8 mouse cellular contexts compared by ENCODE assay signal in the genomic region with DNA sequence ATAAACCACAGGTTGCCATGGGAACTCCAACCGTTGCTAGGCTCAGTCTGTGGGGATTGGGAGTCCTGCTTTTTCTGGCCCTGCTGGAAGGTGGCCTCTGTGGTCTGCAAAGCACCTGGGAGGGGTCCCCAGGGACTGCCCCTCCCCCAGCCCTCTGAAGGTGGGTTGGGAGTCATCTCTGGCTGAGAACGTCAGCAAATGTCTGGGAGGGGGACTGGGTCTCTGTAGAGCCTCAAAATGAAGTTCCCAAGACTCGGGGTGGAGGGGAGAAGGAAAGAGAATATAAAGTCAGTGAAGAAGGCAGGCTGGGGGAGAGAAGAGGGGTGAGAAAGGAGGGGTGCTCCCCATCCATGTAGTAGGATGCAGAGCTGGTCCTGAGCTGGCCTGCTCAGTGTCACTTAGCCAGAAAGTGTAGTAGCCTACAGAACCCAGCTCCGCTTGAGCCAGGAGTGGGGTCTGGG. TPM values are rescaled to one million over a fixed set of nuclear protein-coding genes. Genes with fewer than 3 reads are reported as not detected.
A peak's percentile ranks its signal among the peaks of the same experiment; 100 is the strongest.
DNase-seq lines count a peak whose midpoint lies in the region; ATAC-seq lines count a peak whose summit lies in the region.

No protein-coding gene starts in this region.

- no peak for ATAC-seq in liver, embryonic 12.5 days
- peak; percentile 69; the same call in 1 of the 2 replicates for ATAC-seq in embryonic facial prominence, embryonic 13.5 days (ENCODE audit: insufficient number of reproducible peaks, insufficient read depth, low FRiP score, low TSS enrichment, low read depth)
- ATAC-seq in kidney, embryonic 15.5 days (replicated peaks; ENCODE audit: low FRiP score), result peak; percentile 77
- no peak for ATAC-seq in limb, embryonic 15.5 days (ENCODE audit: insufficient number of reproducible peaks, low FRiP score, low TSS enrichment, low read depth)

- no peak overlapping the region for H3K4me2 ChIP-seq in liver, embryonic 12.5 days
- H3K4me2 ChIP-seq in embryonic facial prominence, embryonic 13.5 days, result peak overlapping the region; percentile 42
- H3K4me2 ChIP-seq in kidney, embryonic 15.5 days, result peak overlapping the region; percentile 33
- H3K4me2 ChIP-seq in limb, embryonic 15.5 days, result peak overlapping the region; percentile 27; the same call in 1 of the 2 replicates

- no peak overlapping the region for H3K4me3 ChIP-seq in liver, embryonic 12.5 days
- no peak overlapping the region for H3K4me3 ChIP-seq in embryonic facial prominence, embryonic 13.5 days
- no peak overlapping the region for H3K4me3 ChIP-seq in kidney, embryonic 15.5 days (replicated peaks)
- no peak overlapping the region for H3K4me3 ChIP-seq in limb, embryonic 15.5 days

- no peak overlapping the region for H3K9ac ChIP-seq in liver, embryonic 12.5 days
- H3K9ac ChIP-seq in embryonic facial prominence, embryonic 13.5 days, result 0 out of 2 replicates have a peak overlapping the region, but pooled peaks have one; percentile 33
- no peak overlapping the region for H3K9ac ChIP-seq in kidney, embryonic 15.5 days
- no peak overlapping the region for H3K9ac ChIP-seq in limb, embryonic 15.5 days

- no peaks in the 10 kb centered on the region for H3K9me3 ChIP-seq in liver, embryonic 12.5 days (replicated peaks)
- no peaks in the 10 kb centered on the region for H3K9me3 ChIP-seq in embryonic facial prominence, embryonic 13.5 days
- no peaks in the 10 kb centered on the region for H3K9me3 ChIP-seq in kidney, embryonic 15.5 days (replicated peaks)
- no peaks in the 10 kb centered on the region for H3K9me3 ChIP-seq in limb, embryonic 15.5 days

- H3K27me3 ChIP-seq in liver, embryonic 12.5 days (replicated peaks), result 0 out of 2 replicates have a peak, but pooled peaks cover 10% of the 10 kb centered on the region
- H3K27me3 ChIP-seq in embryonic facial prominence, embryonic 13.5 days, result no peaks in the 10 kb centered on the region
- H3K27me3 ChIP-seq in kidney, embryonic 15.5 days, result no peaks in the 10 kb centered on the region
- H3K27me3 ChIP-seq in limb, embryonic 15.5 days, result no peaks in the 10 kb centered on the region

- DNase-seq in liver, result peak; percentile 26
- DNase-seq in yolk sac, embryonic 10.5 days (ENCODE audit: low spot score), result peak; percentile 26
- DNase-seq in adrenal gland, adult (ENCODE audit: inconsistent age in 2 of 2, low spot score in 1 of 2), result no peak
- no peak for DNase-seq in lung, postnatal 25 days (ENCODE audit: low spot score)

- no peak overlapping the region for H3K27ac ChIP-seq in liver, embryonic 12.5 days
- H3K27ac ChIP-seq in embryonic facial prominence, embryonic 13.5 days, result peak overlapping the region; percentile 70
- H3K27ac ChIP-seq in kidney, embryonic 15.5 days, result peak overlapping the region; percentile 87
- no peak overlapping the region for H3K27ac ChIP-seq in limb, embryonic 15.5 days

- peaks cover 10% of the 10 kb centered on the region; the same call in 1 of the 2 replicates for H3K4me1 ChIP-seq in liver, embryonic 12.5 days
- peaks cover 19% of the 10 kb centered on the region for H3K4me1 ChIP-seq in embryonic facial prominence, embryonic 13.5 days
- peaks cover 33% of the 10 kb centered on the region for H3K4me1 ChIP-seq in kidney, embryonic 15.5 days
- peaks cover 19% of the 10 kb centered on the region for H3K4me1 ChIP-seq in limb, embryonic 15.5 days

- 38% methylated on average over 4 of the region's 4 CpGs for WGBS in liver, embryonic 12.5 days (ENCODE audit: insufficient replicate concordance)
- WGBS in embryonic facial prominence, embryonic 13.5 days, result 23% methylated on average over 4 of the region's 4 CpGs
- 22% methylated on average over 4 of the region's 4 CpGs for WGBS in kidney, embryonic 15.5 days
- WGBS in limb, embryonic 15.5 days, result 38% methylated on average over 4 of the region's 4 CpGs

- H3K36me3 ChIP-seq in liver, embryonic 12.5 days, result no peaks in the 10 kb centered on the region
- H3K36me3 ChIP-seq in embryonic facial prominence, embryonic 13.5 days, result no peaks in the 10 kb centered on the region
- H3K36me3 ChIP-seq in kidney, embryonic 15.5 days, result no peaks in the 10 kb centered on the region
- H3K36me3 ChIP-seq in limb, embryonic 15.5 days, result no peaks in the 10 kb centered on the region

RNA-seq across cellular contexts. Expression of a gene that starts 33.6 kb away (rescaled TPM):
- 0.06 and 0.10 TPM in 2 replicates for polyA plus RNA-seq in liver, embryonic 12.5 days (2016; fragmentation: Nextera tagmentation; extraction: Ambion mirVana)
- 0.67 and 0.89 TPM in 2 replicates for polyA plus RNA-seq in embryonic facial prominence, embryonic 13.5 days (2015; fragmentation: Nextera tagmentation; extraction: Ambion mirVana)
- 1.3 and 1.7 TPM in 2 replicates for polyA plus RNA-seq in kidney, embryonic 15.5 days (2015; fragmentation: Nextera tagmentation; extraction: Ambion mirVana)
- polyA plus RNA-seq in limb, embryonic 15.5 days (2015; fragmentation: Nextera tagmentation; extraction: Ambion mirVana), result 0.68 and 0.90 TPM in 2 replicates

Comparison
In these comparisons a context has a peak if more than half of its experiments do, and no peak if none do; other contexts are left out.
1. DNase-seq: peak in liver (single experiment) and yolk sac, embryonic 10.5 days (single experiment); none in adrenal gland, adult (0 of 2) and lung, postnatal 25 days (single experiment).
2. ATAC-seq: peak in embryonic facial prominence, embryonic 13.5 days (single experiment) and kidney, embryonic 15.5 days (single experiment); none in liver, embryonic 12.5 days (single experiment) and limb, embryonic 15.5 days (single experiment).
3. H3K27ac ChIP-seq: peak in embryonic facial prominence, embryonic 13.5 days (single experiment) and kidney, embryonic 15.5 days (single experiment); none in liver, embryonic 12.5 days (single experiment) and limb, embryonic 15.5 days (single experiment).